Mouse (Mus musculus) left cerebral cortex, postnatal 36 days (tissue): ENCODE measurements around the gene H2-Oa. TPM values are rescaled to one million over a fixed set of nuclear protein-coding genes. Genes with fewer than 3 reads are reported as not detected.
"Not testable (repeated sequence)": the region's sequence is repeated elsewhere in the genome, so short reads cannot be mapped to it uniquely, and the experiment has no call there.

ENCODE experiments used
- DNase-seq, 2 experiments: peaks; one replicate each; pipeline ENCODE4 v3.0.0; 2021 to 2022; ENCODE audit warnings: low spot score in 2 of 2, mixed read lengths in 1 of 2
- intact Hi-C: fragments of 180-260 bp; cut with DNase I; formaldehyde crosslinking; loops from one replicate; pipeline ENCODE4 v1.15.1; 2025
- total RNA-seq, 2 experiments: library from RNA; stranded (reverse); gene quantifications; 2 replicates each; pipeline ENCODE4 v1.2.3; 2021

The H2-Oa gene
- total RNA-seq, 2 experiments from 2014 or later: 0.79 TPM; not detected in 1

DNA sequence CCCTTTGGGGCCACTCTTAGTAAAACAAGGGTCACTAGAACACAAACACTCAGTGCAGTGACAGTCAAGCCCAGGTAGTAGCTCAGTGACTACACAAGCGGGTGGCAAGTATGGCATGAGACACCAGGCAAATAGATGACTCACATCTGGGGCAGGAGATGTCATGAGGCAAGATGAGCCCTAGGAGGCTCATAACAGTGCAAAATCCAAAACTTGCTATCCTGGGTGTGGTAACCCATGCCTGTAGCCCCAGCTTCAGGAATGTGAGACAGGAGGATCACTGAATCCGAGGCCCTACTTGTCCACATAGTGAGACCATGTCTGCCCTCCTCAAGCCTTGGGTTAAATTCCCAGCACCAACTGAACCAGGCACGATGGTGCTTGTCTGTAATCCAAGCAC is 42.3 kb downstream of the H2-Oa start:
- intact Hi-C loops: loop anchor here (2.0 to 5.0 kb wide), 2 partner anchors 16 to 33 kb away; partner anchors contain the start of gene H2-DMa
- no peak for DNase-seq

DNA sequence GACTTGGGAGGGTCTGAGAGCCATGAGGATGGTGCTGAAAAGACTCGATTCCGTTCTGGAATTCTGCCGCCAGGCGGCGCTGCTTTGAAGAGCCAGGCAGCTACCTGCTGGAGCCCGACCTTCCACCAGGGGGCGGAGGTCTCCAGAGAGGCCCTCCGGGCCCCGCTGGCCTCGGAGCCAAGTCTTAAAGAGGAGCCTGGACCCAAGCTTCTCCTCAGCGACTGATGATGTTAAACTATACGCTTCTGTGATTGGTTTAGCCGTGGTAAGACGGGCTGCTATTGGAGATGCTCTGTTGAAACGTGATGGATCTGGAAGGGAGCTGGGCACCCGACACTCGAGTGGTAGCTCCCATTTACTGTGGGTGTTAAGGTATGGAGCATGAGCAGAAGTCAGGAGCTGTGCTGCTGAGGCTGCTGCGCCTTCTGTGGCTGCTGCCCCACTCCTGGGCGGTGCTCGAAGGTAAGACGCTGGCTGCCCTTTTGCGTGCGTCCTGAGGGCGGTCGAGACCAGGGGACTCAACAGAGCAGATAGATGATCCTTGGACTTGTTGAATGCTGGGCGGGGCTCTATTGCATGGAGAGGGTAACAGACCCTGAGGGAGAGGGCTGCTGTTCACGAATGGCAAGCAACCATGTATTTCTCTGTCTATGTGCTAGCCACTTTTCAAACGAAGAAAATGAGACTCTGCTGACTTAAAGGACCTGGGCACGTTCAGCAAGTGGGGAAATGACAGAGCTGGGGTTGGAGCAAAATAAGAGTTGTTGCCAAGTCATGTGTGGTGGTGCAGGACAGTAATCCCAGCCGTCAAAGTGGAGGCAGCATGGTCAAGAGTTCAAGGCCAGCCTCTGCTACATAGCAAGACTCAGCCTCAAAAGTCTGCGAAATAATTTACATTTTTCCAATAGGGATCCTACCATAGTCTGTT is 43.4 kb downstream of the H2-Oa start:
- DNase-seq: peak; percentile 97 to 98
- intact Hi-C loops: loop anchor here (2.0 kb wide), 1 partner anchor 17 kb away; the partner anchor contains the start of gene H2-DMa

DNA sequence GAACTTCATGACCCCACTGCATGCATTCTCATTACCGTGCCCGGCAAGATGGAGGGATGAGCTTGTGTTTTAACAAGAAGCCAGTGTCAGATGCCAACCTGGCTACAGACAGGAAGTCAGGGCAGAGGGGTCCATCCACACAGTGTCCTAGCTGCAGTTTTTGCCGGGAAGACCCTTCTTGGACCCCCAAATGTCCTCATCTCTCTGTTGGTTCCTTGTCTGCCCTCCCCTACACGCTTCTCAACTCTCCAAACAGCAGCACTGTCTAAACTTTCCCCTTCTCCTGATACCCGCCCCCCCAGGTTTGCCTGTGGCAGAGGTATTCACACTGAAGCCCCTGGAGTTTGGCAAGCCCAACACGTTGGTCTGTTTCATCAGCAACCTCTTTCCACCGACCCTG is 45.5 kb downstream of the H2-Oa start:
- intact Hi-C loops: no loop called here
- no peak for DNase-seq

DNA sequence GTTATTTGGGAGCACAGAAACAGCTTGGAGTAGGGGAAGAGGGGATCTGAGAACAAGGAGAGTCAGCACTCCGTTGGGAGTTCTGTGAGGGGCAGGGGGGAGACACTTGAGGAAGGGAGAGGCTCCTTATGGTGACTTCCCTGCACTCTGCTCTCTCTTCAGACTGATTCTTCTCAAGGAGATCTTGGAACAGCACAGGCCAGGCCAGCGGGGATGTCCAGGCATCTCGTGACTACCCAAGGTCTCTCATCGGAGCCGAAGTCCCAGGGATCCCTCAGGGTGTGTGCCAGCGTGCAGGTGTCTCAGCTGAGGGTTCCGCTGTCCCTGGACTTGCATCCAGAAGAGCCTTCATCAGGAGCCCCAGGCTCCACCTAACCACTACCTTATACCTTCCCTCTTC is 46.5 kb downstream of the H2-Oa start:
- intact Hi-C loops: no loop called here
- DNase-seq: no peak

DNA sequence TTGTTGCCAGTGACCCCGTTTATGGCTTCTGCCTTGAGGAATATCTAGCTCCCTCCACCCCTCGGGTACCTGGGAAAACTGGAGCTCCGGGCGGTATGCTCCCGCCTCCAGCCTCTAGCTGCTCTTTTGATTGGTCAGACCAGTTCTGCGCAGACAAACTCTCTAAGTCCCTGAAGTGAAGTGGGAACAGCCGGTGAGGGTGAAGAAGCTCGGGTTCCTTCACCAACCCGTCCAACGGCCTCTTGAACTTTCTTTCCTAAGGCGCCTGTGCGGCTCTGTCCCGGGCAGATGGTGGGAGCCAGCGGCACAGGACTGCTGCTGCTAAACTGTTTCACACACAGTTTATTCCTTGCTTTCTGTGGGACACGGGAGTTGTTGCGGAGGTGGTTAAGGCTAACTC is 47.3 kb downstream of the H2-Oa start:
- DNase-seq: no peak
- intact Hi-C loops: no loop called here

DNA sequence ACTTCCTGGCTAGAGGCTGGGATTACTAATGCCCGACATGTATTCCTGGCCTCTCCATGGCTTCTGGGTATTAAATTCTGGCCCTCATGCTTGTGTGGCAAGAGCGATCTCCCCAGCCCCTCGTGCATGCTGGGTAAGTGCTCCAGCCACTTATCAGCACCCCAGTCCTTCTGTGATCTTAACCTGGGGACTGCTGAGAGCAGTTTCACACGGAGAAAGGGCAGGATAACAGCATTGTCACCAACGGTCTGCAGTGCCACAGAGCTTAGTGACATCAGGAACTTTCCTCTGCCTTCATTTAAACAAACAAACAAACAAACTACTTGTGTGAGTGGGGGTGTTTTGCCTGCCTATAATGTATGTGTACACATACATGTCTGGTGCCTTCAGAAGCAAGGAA is 48.1 kb downstream of the H2-Oa start:
- intact Hi-C loops: no loop called here
- DNase-seq: no peak

DNA sequence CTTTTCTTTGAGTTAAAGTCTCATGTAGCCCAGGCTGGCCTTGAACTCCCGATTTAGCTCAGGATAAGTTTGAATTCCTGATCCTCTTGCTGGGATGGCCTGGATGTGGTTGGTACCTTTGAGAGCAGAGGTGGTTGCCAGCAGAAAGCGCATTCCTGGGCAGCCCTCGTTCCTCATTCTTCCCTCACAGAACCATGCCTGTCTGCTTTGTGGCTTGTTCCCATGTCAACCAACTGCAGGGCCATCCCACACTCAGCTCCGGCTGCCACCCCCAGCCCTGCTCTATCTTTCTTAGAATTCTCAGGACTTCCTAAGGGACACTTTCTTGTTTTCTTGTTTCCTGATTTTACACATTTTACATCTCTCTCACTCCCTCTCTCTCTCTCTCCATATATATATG is 49.3 kb downstream of the H2-Oa start:
- intact Hi-C loops: no loop called here

DNA sequence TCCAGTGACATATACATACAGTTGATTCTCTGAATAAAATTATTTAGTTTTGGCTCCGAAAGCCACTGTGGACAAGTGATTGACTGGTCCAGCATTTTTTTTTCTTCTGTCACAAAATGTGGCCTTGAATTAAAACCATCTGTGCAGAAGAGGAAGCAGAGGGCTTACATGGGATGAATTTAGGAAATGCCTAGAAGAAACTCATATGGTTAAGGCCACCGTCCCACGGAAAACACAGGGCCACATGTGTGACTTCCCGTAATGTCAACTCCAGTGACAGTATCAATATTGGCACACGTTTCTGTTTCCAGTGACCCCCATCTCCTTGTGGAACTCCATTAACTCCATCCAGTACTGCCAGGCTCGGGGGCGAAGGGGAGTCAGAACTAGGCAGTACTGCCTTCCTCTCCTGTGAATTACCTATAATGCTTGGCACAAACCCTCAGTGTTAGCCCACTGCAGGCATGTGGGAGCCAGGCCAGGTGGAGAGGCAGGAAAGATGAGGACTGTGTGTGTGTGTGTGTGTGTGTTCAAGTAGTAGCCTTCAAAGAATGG is 50.4 kb downstream of the H2-Oa start:
- intact Hi-C loops: no loop called here
- no peak for DNase-seq

More for the DNA sequence above, 49.3 kb downstream of the H2-Oa start:
- peak in 1 of 2 experiments; percentile 45 for DNase-seq

DNA sequence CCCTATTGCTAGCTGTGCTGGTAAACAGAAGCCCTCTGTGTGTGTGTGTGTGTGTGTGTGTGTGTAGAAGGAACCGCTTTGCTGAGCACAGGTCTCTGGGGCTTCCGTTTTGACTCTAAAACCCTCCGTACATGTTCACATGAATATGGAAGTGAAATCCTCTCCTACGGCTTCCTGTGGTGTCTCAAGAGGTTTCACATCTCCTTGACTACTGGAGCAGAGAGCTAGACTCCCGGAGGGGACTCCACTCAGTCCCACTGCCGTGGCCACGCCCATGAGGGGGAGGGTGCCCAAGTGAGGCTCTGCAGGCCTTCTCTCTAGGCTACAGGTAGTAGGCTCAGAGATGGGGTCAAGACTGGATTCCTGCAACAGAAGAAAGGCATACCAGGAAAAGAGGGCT is 50.9 kb downstream of the H2-Oa start, which contains the start of gene H2-DMb2:
TSS of gene H2-DMb2 (plus strand) at position 275 of the 400 bp plus-strand sequence.
- intact Hi-C loops: no loop called here
- no peak for DNase-seq

DNA sequence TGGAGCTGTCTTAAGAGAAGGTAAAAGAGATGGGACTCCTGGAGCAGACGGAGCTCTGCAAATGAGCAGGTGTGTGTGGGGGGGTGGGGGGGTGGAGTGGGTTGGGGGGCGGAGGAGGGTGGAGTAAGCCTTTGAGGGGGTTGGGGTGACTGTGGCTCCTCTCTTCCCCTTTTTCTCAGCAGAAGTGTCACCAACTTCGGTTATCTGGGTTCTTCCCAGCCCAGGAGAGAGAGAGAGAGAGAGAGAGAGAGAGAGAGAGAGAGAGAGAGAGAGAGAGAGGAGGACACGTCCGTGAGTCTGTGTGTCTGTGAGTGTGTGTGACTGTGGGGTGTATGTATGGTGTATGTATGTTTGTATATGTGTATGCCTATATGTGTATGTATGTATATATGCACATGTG is 51.3 kb downstream of the H2-Oa start:
- intact Hi-C loops: no loop called here
- no peak for DNase-seq

DNA sequence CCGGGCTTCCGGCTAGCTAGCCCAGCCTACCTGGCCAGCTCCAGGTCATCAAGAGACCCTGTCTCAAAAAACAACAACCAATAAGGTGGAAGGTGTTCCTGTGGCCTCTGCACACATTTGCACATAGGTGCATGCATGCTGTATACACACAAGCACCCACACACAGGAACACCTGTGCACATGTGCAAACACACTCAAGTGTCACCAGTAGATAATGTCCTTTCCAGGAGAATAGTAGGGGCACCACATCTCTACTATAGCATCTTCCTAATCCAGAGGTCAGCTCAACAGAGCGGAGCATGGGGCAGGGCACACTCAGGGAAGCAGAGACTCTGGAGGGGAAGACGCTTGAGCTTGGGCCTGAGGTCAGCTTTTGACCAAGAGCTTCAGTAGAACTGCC is 52.1 kb downstream of the H2-Oa start:
- DNase-seq, intact Hi-C loops: not testable (repeated sequence)

Other genes starting within 250 kb of the H2-Oa start
- gene Cd320, start 249.2 kb upstream of the H2-Oa start, total RNA-seq: 10 to 100 TPM; 24.8 to 27.5 TPM
- not detected for gene Gm7029, start 218.5 kb upstream of the H2-Oa start, total RNA-seq
- 1 to 10 TPM; 2.4 to 3.1 TPM for gene Kifc1, start 201.7 kb upstream of the H2-Oa start, total RNA-seq
- gene Platr17, start 187.2 kb upstream of the H2-Oa start, total RNA-seq: under 1 TPM; 0.70 to 0.96 TPM
- 10 to 100 TPM; 29.9 to 32.9 TPM for gene Daxx, start 182.9 kb upstream of the H2-Oa start, total RNA-seq
- 10 to 100 TPM; 35.0 to 38.3 TPM for gene Tapbp, start 176.4 kb upstream of the H2-Oa start, total RNA-seq
- 10 to 100 TPM; 29.4 to 40.1 TPM for gene Zbtb22, start 176.4 kb upstream of the H2-Oa start, total RNA-seq
- gene Rgl2, start 162.8 kb upstream of the H2-Oa start, total RNA-seq: 10 to 100 TPM; 46.9 to 71.0 TPM
- 10 to 100 TPM; 96.1 to 98.3 TPM for gene Pfdn6, start 152.0 kb upstream of the H2-Oa start, total RNA-seq
- gene Wdr46, start 151.7 kb upstream of the H2-Oa start, total RNA-seq: 10 to 100 TPM; 12.6 to 15.0 TPM
- gene B3galt4, start 140.9 kb upstream of the H2-Oa start, total RNA-seq: 1 to 10 TPM; 5.5 to 6.7 TPM
- gene Vps52, start 136.5 kb upstream of the H2-Oa start, total RNA-seq: 10 to 100 TPM; 84.5 to 87.0 TPM
- gene Rps18, start 136.3 kb upstream of the H2-Oa start, total RNA-seq: 100 to 1,000 TPM; 291 to 302 TPM
- gene H2-K1, start 92.0 kb upstream of the H2-Oa start, total RNA-seq: 10 to 100 TPM; 17.2 to 19.3 TPM
- 10 to 100 TPM; 33.5 to 35.9 TPM for gene Ring1, start 67.7 kb upstream of the H2-Oa start, total RNA-seq
- 10 to 100 TPM; 35.7 to 36.6 TPM for gene H2-Ke6, start 64.3 kb upstream of the H2-Oa start, total RNA-seq
- 100 to 1,000 TPM; 101 to 105 TPM for gene Slc39a7, start 60.7 kb upstream of the H2-Oa start, total RNA-seq
- gene Rxrb, start 60.5 kb upstream of the H2-Oa start, total RNA-seq: 10 to 100 TPM; 81.9 to 87.8 TPM
- 10 to 100 TPM; 15.1 to 16.3 TPM for gene Col11a2, start 52.9 kb upstream of the H2-Oa start, total RNA-seq
- 10 to 100 TPM; 26.1 to 28.5 TPM for gene H2-DMa, start 27.2 kb downstream of the H2-Oa start, total RNA-seq
- gene Brd2, start 30.3 kb downstream of the H2-Oa start, total RNA-seq: 100 to 1,000 TPM; 183 to 189 TPM
- gene H2-DMb2, start 51.0 kb downstream of the H2-Oa start, total RNA-seq: under 1 TPM; 0.59 to 0.93 TPM
- gene H2-DMb1, start 60.7 kb downstream of the H2-Oa start, total RNA-seq: 1 to 10 TPM in 1 of 2 experiments, under 1 TPM in 1; 0.94 to 1.1 TPM
- gene Tap1, start 95.2 kb downstream of the H2-Oa start, total RNA-seq: 1 to 10 TPM; 1.9 to 2.0 TPM
- 1 to 10 TPM in 1 of 2 experiments, under 1 TPM in 1; 0.77 to 1.1 TPM for gene Psmb9, start 95.4 kb downstream of the H2-Oa start, total RNA-seq
- gene Psmb8, start 105.4 kb downstream of the H2-Oa start, total RNA-seq: 1 to 10 TPM; 2.1 to 3.4 TPM
- 1 to 10 TPM; 6.6 to 7.7 TPM for gene Tap2, start 111.2 kb downstream of the H2-Oa start, total RNA-seq
- gene H2-Ob, start 146.6 kb downstream of the H2-Oa start, total RNA-seq: not detected
- gene H2-Ab1, start 165.3 kb downstream of the H2-Oa start, total RNA-seq: 1 to 10 TPM; 1.9 to 2.5 TPM
- gene H2-Aa, start 195.5 kb downstream of the H2-Oa start, total RNA-seq: 1 to 10 TPM; 2.6 to 3.4 TPM
- 1 to 10 TPM; 2.7 to 2.9 TPM for gene H2-Eb1, start 213.5 kb downstream of the H2-Oa start, total RNA-seq
- gene H2-Eb2, start 233.3 kb downstream of the H2-Oa start, total RNA-seq: not detected